Mouse (Mus musculus) neural tube, embryonic 11.5 days (tissue): Measurements from ENCODE around the gene Vmn1r75. TPM values are rescaled to one million over a fixed set of nuclear protein-coding genes. Genes with fewer than 3 reads are reported as not detected.

Experiments used
- ATAC-seq: fragments of 200-750 bp; cut with Nextera tagmentation; 2 replicates; pipeline ENCODE4 v1.8.0; 2017; ENCODE audit warnings: moderate number of reproducible peaks, mild to moderate bottlenecking, moderate TSS enrichment, moderate library complexity; ENCODE audit not compliant: insufficient read depth, low FRiP score, low TSS enrichment
- DNase-seq: peaks from one replicate; pipeline ENCODE4 v3.0.0-alpha.2; 2015; ENCODE audit warnings: low spot score
- H3K27ac ChIP-seq: fragments of 300-500 bp; sonication (generic); 2 replicates; pipeline ENCODE4 v1.5.1; 2014; ENCODE audit warnings: low read depth, mild to moderate bottlenecking, low read length
- H3K27me3 ChIP-seq: fragments of 300-500 bp; sonication (generic); 2 replicates; pipeline ENCODE4 v1.6.1; 2014; ENCODE audit warnings: mild to moderate bottlenecking, low read length, mixed read lengths; ENCODE audit not compliant: control insufficient read depth, insufficient read depth
- H3K36me3 ChIP-seq: fragments of 300-500 bp; sonication (generic); 2 replicates; pipeline ENCODE4 v1.6.1; 2014; ENCODE audit warnings: mild to moderate bottlenecking, low read length, moderate library complexity, mixed read lengths; ENCODE audit not compliant: control insufficient read depth, insufficient read depth
- H3K4me1 ChIP-seq: fragments of 300-500 bp; sonication (generic); 2 replicates; pipeline ENCODE4 v1.6.1; 2014; ENCODE audit warnings: low read length, mixed read lengths; ENCODE audit not compliant: control insufficient read depth, insufficient read depth
- H3K4me2 ChIP-seq: fragments of 300-500 bp; sonication (generic); 2 replicates; pipeline ENCODE4 v1.6.1; 2014; ENCODE audit warnings: low read depth, mild to moderate bottlenecking, moderate library complexity
- H3K4me3 ChIP-seq: fragments of 300-500 bp; sonication (generic); 2 replicates; pipeline ENCODE4 v1.5.1; 2014; ENCODE audit warnings: low read depth, low read length
- H3K9ac ChIP-seq: fragments of 300-500 bp; sonication (generic); 2 replicates; pipeline ENCODE4 v1.6.1; 2014; ENCODE audit warnings: mild to moderate bottlenecking, low read length
- H3K9me3 ChIP-seq: fragments of 300-500 bp; sonication (generic); 2 replicates; pipeline ENCODE4 v1.6.1; 2016; ENCODE audit warnings: low read length; ENCODE audit not compliant: control insufficient read depth
- WGBS: fragments of 180-500 bp; shearing (Covaris S2); extraction: QIAGEN DNeasy Blood & Tissue Kit; methylation state at CpG from one replicate; pipeline ENCODE4 v1.1.7; 2014; 5-methylcytosine and 5-hydroxymethylcytosine counted together
- polyA plus RNA-seq: library from polyadenylated mRNA; unstranded; fragments of >200 nt; fragmentation: Nextera tagmentation; extraction: Ambion mirVana; gene quantifications from 2 replicates; pipeline ENCODE4 v1.2.1, GENCODE M21; 2014

The Vmn1r75 gene
- not detected in 2 replicates for polyA plus RNA-seq

DNA sequence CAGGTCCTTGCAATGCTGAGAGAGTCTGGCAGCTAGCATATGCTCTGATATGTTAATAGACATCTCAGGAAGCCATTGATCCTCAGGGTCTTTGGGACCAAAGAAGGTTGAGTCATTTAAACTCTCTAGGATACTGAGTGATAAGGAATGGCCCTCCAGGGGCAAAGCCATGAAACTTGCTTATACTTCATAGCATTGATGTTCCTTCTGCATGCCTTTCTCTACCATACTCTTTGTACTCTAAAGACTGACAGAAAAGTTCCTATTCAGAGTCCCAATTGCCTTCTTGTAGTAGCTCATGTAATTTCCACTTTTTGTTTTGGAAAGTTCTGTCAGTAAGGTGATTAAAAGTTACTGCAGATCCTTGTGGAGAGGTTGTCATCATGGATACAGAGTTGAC is at the start of gene Vmn1r75:
TSS of gene Vmn1r75 (plus strand) at position 301 of the 400 bp plus-strand sequence.
- H3K9me3 ChIP-seq: peaks cover 5% of the 10 kb centered on the region; the same call in 1 of the 2 replicates
- no peak within 1 kb of the TSS for H3K4me2 ChIP-seq
- no peaks in the 10 kb centered on the region for H3K36me3 ChIP-seq
- H3K27ac ChIP-seq: no peak within 1 kb of the TSS
- no peaks in the 10 kb centered on the region for H3K4me1 ChIP-seq
- DNase-seq (no peak), ATAC-seq (no peak)
- no peak within 1 kb of the TSS for H3K9ac ChIP-seq
- no peaks in the 10 kb centered on the region for H3K27me3 ChIP-seq
- H3K4me3 ChIP-seq: no peak within 1 kb of the TSS

DNA sequence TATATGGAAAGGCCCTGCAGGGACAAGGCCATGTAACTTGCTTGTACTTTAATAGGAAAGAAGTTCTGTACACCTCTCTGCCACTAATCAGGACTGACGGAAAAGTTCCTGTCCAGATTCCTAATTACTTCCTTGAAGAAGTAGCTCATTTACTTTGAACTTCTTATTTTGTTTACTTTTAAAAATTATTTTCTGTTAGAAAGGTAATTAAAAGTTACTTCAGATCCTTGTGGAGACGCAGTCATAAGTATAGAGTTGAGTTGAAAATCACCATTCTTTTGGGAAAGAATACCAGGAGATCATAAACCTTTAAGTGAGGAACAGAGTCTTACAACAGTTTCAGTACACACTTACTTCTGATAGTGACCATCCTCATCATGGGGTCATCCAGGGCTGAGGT is 40.8 kb upstream of the Vmn1r75 start, which contains the start of gene Vmn1r74:
TSS of gene Vmn1r74 (plus strand) at position 301 of the 400 bp plus-strand sequence.
- H3K4me2 ChIP-seq: no peak within 1 kb of the TSS
- no peak within 1 kb of the TSS for H3K9ac ChIP-seq
- no peak for ATAC-seq
- no peak for DNase-seq
- no peaks in the 10 kb centered on the region for H3K36me3 ChIP-seq
- H3K27ac ChIP-seq: no peak within 1 kb of the TSS
- H3K27me3 ChIP-seq: no peaks in the 10 kb centered on the region
- 80% methylated on average over 2 of the region's 2 CpGs for WGBS
- peaks cover 4% of the 10 kb centered on the region; the same call in 1 of the 2 replicates for H3K9me3 ChIP-seq
- no peak within 1 kb of the TSS for H3K4me3 ChIP-seq
- no peaks in the 10 kb centered on the region for H3K4me1 ChIP-seq

Other genes with a start within 250 kb of the Vmn1r75 start
- gene Vmn1r72, start 194.5 kb upstream of the Vmn1r75 start, polyA plus RNA-seq: not detected in 2 replicates
- not detected in 2 replicates for gene Vmn1r73, start 144.4 kb upstream of the Vmn1r75 start, polyA plus RNA-seq
- gene Vmn1r74, start 40.6 kb upstream of the Vmn1r75 start, polyA plus RNA-seq: not detected in 2 replicates
- not detected in 2 replicates for gene Vmn1r76, start 63.6 kb downstream of the Vmn1r75 start, polyA plus RNA-seq
- not detected in 2 replicates for gene Vmn1r77, start 162.1 kb downstream of the Vmn1r75 start, polyA plus RNA-seq